12 mouse cellular contexts compared by ENCODE assay signal in genomic region chr10:12092521-12092920, GRCm38 (mm10).
A peak's percentile ranks its signal among the peaks of the same experiment; 100 is the strongest.
DNase-seq lines count a peak whose midpoint lies in the region; ATAC-seq lines count a peak whose summit lies in the region.
"Had no signal": no experiment of that assay in that cellular context is flagged by ENCODE, and none has a peak within 500 bp of the region (broad histone marks: within the 10 kb centered on the region; RNA-seq: fewer than 3 reads in every experiment).

No protein-coding gene starts in this region.

- ATAC-seq in cerebellum, adult (ENCODE audit: insufficient number of reproducible peaks, low FRiP score, low TSS enrichment) = no peak
- ATAC-seq: forebrain, embryonic 14.5 days; forebrain, embryonic 16.5 days had no signal

- DNase-seq in cerebellum, postnatal 14 days = peak; percentile 56 to 70
- peak; percentile 12 to 17 for DNase-seq in cerebellum, postnatal 36 days
- DNase-seq in cerebellum, adult 9-11 months = no peak
- DNase-seq: adrenal gland, adult 2 months; adrenal gland, postnatal 10 days; adrenal gland, postnatal 25 days; cerebellum, adult 18-20 months; cerebellum, adult 8-10 months; embryo, embryonic 11 days had no signal
